9 mouse cellular contexts compared by ENCODE assay signal in the genomic region with DNA sequence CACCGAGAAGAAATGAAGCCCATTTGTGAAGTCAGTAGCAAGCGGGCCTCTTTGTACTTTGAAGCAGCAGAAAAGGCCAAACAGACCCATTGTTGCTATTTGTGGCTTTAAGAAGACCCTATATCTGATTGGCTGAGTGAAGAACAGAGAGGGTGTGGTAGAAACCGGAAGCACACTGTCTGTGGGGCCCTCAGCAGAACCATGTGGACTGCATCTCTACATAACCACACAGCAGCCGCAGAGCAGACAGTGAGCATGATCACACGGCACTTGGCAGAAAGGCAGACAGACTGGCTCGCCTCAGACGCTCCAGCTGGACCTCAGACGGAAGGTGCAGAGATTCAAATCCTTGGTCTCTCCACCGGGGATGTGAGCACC. TPM values are rescaled to one million over a fixed set of nuclear protein-coding genes. Genes with fewer than 3 reads are reported as not detected.
DNase-seq lines count a peak whose midpoint lies in the region; ATAC-seq and TF ChIP-seq lines count a peak whose summit lies in the region.
"Had no signal": no experiment of that assay in that cellular context is flagged by ENCODE, and none has a peak within 500 bp of the region (broad histone marks: within the 10 kb centered on the region; RNA-seq: fewer than 3 reads in every experiment).

No protein-coding gene starts in this region.

- H3K4me2 ChIP-seq in hindbrain, embryonic 15.5 days, result no peak overlapping the region
- no peak overlapping the region for H3K4me2 ChIP-seq in hindbrain, embryonic 13.5 days
- H3K4me2 ChIP-seq in midbrain, embryonic 16.5 days (ENCODE audit: low read length), result no peak overlapping the region
- H3K4me2 ChIP-seq in kidney, embryonic 15.5 days, result no peak overlapping the region
- no peak overlapping the region for H3K4me2 ChIP-seq in liver, postnatal 0 days (ENCODE audit: low read depth, low read length)
- H3K4me2 ChIP-seq: liver, embryonic 15.5 days had no signal

- H3K4me3 ChIP-seq in hindbrain, embryonic 15.5 days, result no peak overlapping the region
- H3K4me3 ChIP-seq in hindbrain, embryonic 13.5 days, result no peak overlapping the region
- H3K4me3 ChIP-seq in midbrain, embryonic 16.5 days (ENCODE audit: low read depth, low read length), result no peak overlapping the region
- no peak overlapping the region for H3K4me3 ChIP-seq in kidney, embryonic 15.5 days (replicated peaks)
- H3K4me3 ChIP-seq in liver, postnatal 0 days (ENCODE audit: low read depth, low read length), result no peak overlapping the region
- H3K4me3 ChIP-seq: liver, embryonic 15.5 days had no signal

- peak; percentile 79 for DNase-seq in A20 (ENCODE audit: low read depth, low spot score)
- peak; percentile 63 for DNase-seq in R1 (ENCODE audit: low read depth, low spot score)
- DNase-seq in liver, postnatal 0 days, result no peak

- no peaks in the 10 kb centered on the region for H3K9me3 ChIP-seq in hindbrain, embryonic 15.5 days
- no peaks in the 10 kb centered on the region for H3K9me3 ChIP-seq in hindbrain, embryonic 13.5 days
- H3K9me3 ChIP-seq in midbrain, embryonic 16.5 days (replicated peaks; ENCODE audit: control insufficient read depth, low read length, poor library complexity, severe bottlenecking), result no peaks in the 10 kb centered on the region
- H3K9me3 ChIP-seq in kidney, embryonic 15.5 days (replicated peaks), result no peaks in the 10 kb centered on the region
- H3K9me3 ChIP-seq in liver, postnatal 0 days (ENCODE audit: low read length), result no peaks in the 10 kb centered on the region
- H3K9me3 ChIP-seq: liver, embryonic 15.5 days had no signal

- 0 out of 2 replicates have a peak, but pooled peaks cover 5% of the 10 kb centered on the region for H3K27me3 ChIP-seq in hindbrain, embryonic 15.5 days
- 0 out of 2 replicates have a peak, but pooled peaks cover 14% of the 10 kb centered on the region for H3K27me3 ChIP-seq in hindbrain, embryonic 13.5 days
- H3K27me3 ChIP-seq in midbrain, embryonic 16.5 days (ENCODE audit: control insufficient read depth, insufficient read depth, low read depth, low read length), result no peaks in the 10 kb centered on the region
- peaks cover 20% of the 10 kb centered on the region for H3K27me3 ChIP-seq in kidney, embryonic 15.5 days
- no peaks in the 10 kb centered on the region for H3K27me3 ChIP-seq in liver, postnatal 0 days (ENCODE audit: insufficient read depth, low read length)
- H3K27me3 ChIP-seq: liver, embryonic 15.5 days had no signal

- no peak overlapping the region for H3K27ac ChIP-seq in hindbrain, embryonic 15.5 days (replicated peaks)
- no peak overlapping the region for H3K27ac ChIP-seq in hindbrain, embryonic 13.5 days
- no peak overlapping the region for H3K27ac ChIP-seq in midbrain, embryonic 16.5 days (ENCODE audit: low read length)
- no peak overlapping the region for H3K27ac ChIP-seq in kidney, embryonic 15.5 days
- H3K27ac ChIP-seq in liver, postnatal 0 days (ENCODE audit: low read depth), result no peak overlapping the region
- H3K27ac ChIP-seq: liver, embryonic 15.5 days had no signal

- H3K9ac ChIP-seq in hindbrain, embryonic 15.5 days, result no peak overlapping the region
- H3K9ac ChIP-seq in hindbrain, embryonic 13.5 days, result no peak overlapping the region
- H3K9ac ChIP-seq in midbrain, embryonic 16.5 days (ENCODE audit: low read depth, low read length), result 0 out of 2 replicates have a peak overlapping the region, but pooled peaks have one; percentile 8
- H3K9ac ChIP-seq in kidney, embryonic 15.5 days, result no peak overlapping the region
- H3K9ac ChIP-seq in liver, postnatal 0 days (replicated peaks), result no peak overlapping the region
- H3K9ac ChIP-seq: liver, embryonic 15.5 days had no signal

- no peak for TF ChIP-seq EP300 in liver, postnatal 0 days (IDR thresholded peaks at IDR 0.05; ENCODE audit: low read depth)

- ATAC-seq in hindbrain, embryonic 15.5 days (ENCODE audit: low FRiP score, low read depth), result peak; percentile 40; the same call in 1 of the 2 replicates
- no peak; the same call in 1 of the 2 replicates for ATAC-seq in hindbrain, embryonic 13.5 days (ENCODE audit: low FRiP score)
- peak; percentile 6; the same call in 1 of the 2 replicates for ATAC-seq in midbrain, embryonic 16.5 days
- no peak for ATAC-seq in kidney, embryonic 15.5 days (replicated peaks; ENCODE audit: low FRiP score)
- ATAC-seq in granulocyte monocyte progenitor cell, adult 5-6 weeks (replicated peaks; ENCODE audit: poor library complexity, severe bottlenecking), result no peak
- no peak for ATAC-seq in liver, postnatal 0 days

- 78% methylated on average over 9 of the region's 9 CpGs for WGBS in hindbrain, embryonic 15.5 days
- 83% methylated on average over 9 of the region's 9 CpGs for WGBS in hindbrain, embryonic 13.5 days
- 75% methylated on average over 9 of the region's 9 CpGs for WGBS in midbrain, embryonic 16.5 days
- WGBS in kidney, embryonic 15.5 days, result 76% methylated on average over 9 of the region's 9 CpGs
- 70% methylated on average over 9 of the region's 9 CpGs for WGBS in liver, postnatal 0 days (ENCODE audit: insufficient replicate concordance)

- no peak for TF ChIP-seq CTCF in liver, postnatal 0 days (IDR thresholded peaks at IDR 0.05; ENCODE audit: low read depth)

- H3K4me1 ChIP-seq in hindbrain, embryonic 15.5 days (replicated peaks), result peaks cover 13% of the 10 kb centered on the region
- H3K4me1 ChIP-seq in hindbrain, embryonic 13.5 days (replicated peaks), result peaks cover 16% of the 10 kb centered on the region
- peaks cover 14% of the 10 kb centered on the region; the same call in 1 of the 2 replicates for H3K4me1 ChIP-seq in midbrain, embryonic 16.5 days (ENCODE audit: control insufficient read depth, insufficient read depth, low read length)
- H3K4me1 ChIP-seq in kidney, embryonic 15.5 days, result no peaks in the 10 kb centered on the region
- no peaks in the 10 kb centered on the region for H3K4me1 ChIP-seq in liver, postnatal 0 days (ENCODE audit: insufficient read depth)
- H3K4me1 ChIP-seq: liver, embryonic 15.5 days had no signal

- H3K36me3 ChIP-seq in hindbrain, embryonic 15.5 days, result no peaks in the 10 kb centered on the region
- H3K36me3 ChIP-seq in hindbrain, embryonic 13.5 days, result no peaks in the 10 kb centered on the region
- H3K36me3 ChIP-seq in midbrain, embryonic 16.5 days (ENCODE audit: control insufficient read depth, insufficient read depth, low read length), result no peaks in the 10 kb centered on the region
- no peaks in the 10 kb centered on the region for H3K36me3 ChIP-seq in kidney, embryonic 15.5 days
- H3K36me3 ChIP-seq in liver, postnatal 0 days (replicated peaks; ENCODE audit: insufficient read depth, low read length), result no peaks in the 10 kb centered on the region
- H3K36me3 ChIP-seq: liver, embryonic 15.5 days had no signal

RNA-seq across cellular contexts. Expression of a gene that starts 21.9 kb away (rescaled TPM):
- polyA plus RNA-seq in hindbrain, embryonic 15.5 days (2015; fragmentation: Nextera tagmentation; extraction: Ambion mirVana), result 4.3 and 7.4 TPM in 2 replicates
- 3.0 and 4.8 TPM in 2 replicates for polyA plus RNA-seq in hindbrain, embryonic 13.5 days (2015; fragmentation: Nextera tagmentation; extraction: Ambion mirVana)
- polyA plus RNA-seq in midbrain, embryonic 16.5 days (2015; fragmentation: Nextera tagmentation; extraction: Ambion mirVana), result 5.7 and 10.5 TPM in 2 replicates
- 0.40 and 0.76 TPM in 2 replicates for polyA plus RNA-seq in kidney, embryonic 15.5 days (2015; fragmentation: Nextera tagmentation; extraction: Ambion mirVana)
- not detected in 2 replicates for total RNA-seq in granulocyte monocyte progenitor cell, adult 5-6 weeks (2014; fragmentation: Nextera tagmentation)
- total RNA-seq in granulocyte monocyte progenitor cell, adult 5-6 weeks (2017), result 0.21 and 0.26 TPM in 2 replicates
- 0.06 TPM in 1 of 2 replicates, not detected in the other for polyA plus RNA-seq in liver, postnatal 0 days (2015; fragmentation: Nextera tagmentation; extraction: Ambion mirVana)
- polyA plus RNA-seq: liver, embryonic 15.5 days had no signal

RNA-seq across cellular contexts. Expression of a gene that starts 33.2 kb away (rescaled TPM):
- polyA plus RNA-seq in hindbrain, embryonic 15.5 days (2015; fragmentation: Nextera tagmentation; extraction: Ambion mirVana), result 2.4 and 2.6 TPM in 2 replicates
- polyA plus RNA-seq in hindbrain, embryonic 13.5 days (2015; fragmentation: Nextera tagmentation; extraction: Ambion mirVana), result 1.4 and 2.3 TPM in 2 replicates
- 1.3 and 1.4 TPM in 2 replicates for polyA plus RNA-seq in midbrain, embryonic 16.5 days (2015; fragmentation: Nextera tagmentation; extraction: Ambion mirVana)
- 4.0 and 4.9 TPM in 2 replicates for polyA plus RNA-seq in kidney, embryonic 15.5 days (2015; fragmentation: Nextera tagmentation; extraction: Ambion mirVana)
- total RNA-seq in granulocyte monocyte progenitor cell, adult 5-6 weeks (2014; fragmentation: Nextera tagmentation), result 32.3 and 42.3 TPM in 2 replicates
- total RNA-seq in granulocyte monocyte progenitor cell, adult 5-6 weeks (2017), result 19.7 and 25.3 TPM in 2 replicates
- polyA plus RNA-seq in liver, postnatal 0 days (2015; fragmentation: Nextera tagmentation; extraction: Ambion mirVana), result 6.5 and 6.7 TPM in 2 replicates

Comparison
In these comparisons a context has a peak if more than half of its experiments do, and no peak if none do; other contexts are left out.
1. ATAC-seq: peak in hindbrain, embryonic 15.5 days (single experiment) and midbrain, embryonic 16.5 days (single experiment); none in hindbrain, embryonic 13.5 days (single experiment), kidney, embryonic 15.5 days (single experiment), granulocyte monocyte progenitor cell, adult 5-6 weeks (single experiment) and liver, postnatal 0 days (single experiment).